Mouse (Mus musculus): ENCODE measurements at regions not wholly inside any gene's neighbourhood (a gene's known extent, or its start where the extent isn't known, plus 50 kb on each side); places are given as distances from the start of the nearest gene placed in this dataset.
A peak's percentile ranks its signal among the peaks of the same experiment; 100 is the strongest.
"Not testable (repeated sequence)": the region's sequence is repeated elsewhere in the genome, so short reads cannot be mapped to it uniquely, and the experiment has no call there.

- no peak for DNase-seq (ENCODE audit: low spot score in 2 of 2)
Observed at GRCm38 (mm10) chr5:82733707-82734106, 621.3 kb downstream of the Tecrl start.

- DNase-seq (ENCODE audit: low spot score in 2 of 2), result no peak
Observed at GRCm38 (mm10) chr5:82728240-82728639, 626.8 kb downstream of the Tecrl start.

GRCm38 (mm10) chr5:82727250-82728003 is 627.6 kb downstream of the Tecrl start:
- no peak for DNase-seq (ENCODE audit: low spot score in 2 of 2)

GRCm38 (mm10) chr5:82715705-82716104 is 639.3 kb downstream of the Tecrl start:
- no peak for DNase-seq (ENCODE audit: low spot score in 2 of 2)

GRCm38 (mm10) chr5:82699666-82700065 is 655.3 kb downstream of the Tecrl start:
- DNase-seq (ENCODE audit: low spot score in 2 of 2), result not testable (repeated sequence)

GRCm38 (mm10) chr5:82698942-82699341 is 656.1 kb downstream of the Tecrl start:
- DNase-seq (ENCODE audit: low spot score in 2 of 2), result peak; percentile 8 to 21

- no peak for DNase-seq (ENCODE audit: low spot score in 2 of 2)
Observed at GRCm38 (mm10) chr5:82683437-82683836, 671.6 kb downstream of the Tecrl start.

- DNase-seq (ENCODE audit: low spot score in 2 of 2), result no peak
Observed at GRCm38 (mm10) chr5:82664121-82664520, 690.9 kb downstream of the Tecrl start.

GRCm38 (mm10) chr5:82653637-82654036 is 701.4 kb downstream of the Tecrl start:
- not testable (repeated sequence) for DNase-seq (ENCODE audit: low spot score in 2 of 2)

GRCm38 (mm10) chr5:82620056-82620455 is 734.9 kb downstream of the Tecrl start:
- DNase-seq (ENCODE audit: low spot score in 2 of 2), result no peak
